Mouse (Mus musculus) frontal cortex, adult 2 months (tissue): Measurements from ENCODE around the gene Vwce. TPM values are rescaled to one million over a fixed set of nuclear protein-coding genes. Genes with fewer than 3 reads are reported as not detected.
A peak's percentile ranks its signal among the peaks of the same experiment; 100 is the strongest.

Experiments used
- DNase-seq, 2 experiments: peaks; one replicate each; pipeline ENCODE4 v3.0.0; 2022; ENCODE audit warnings: low spot score in 1 of 2; ENCODE audit errors: extremely low spot score in 1 of 2
- polyA plus RNA-seq: library from polyadenylated mRNA; depleted of rRNA; stranded (reverse); fragments of >200 nt; gene quantifications from 2 replicates; pipeline ENCODE4 v1.2.3, GENCODE M21; 2012; rRNA removed

Gene Vwce
- polyA plus RNA-seq, 1 experiment, result 1.4 TPM

- no peak for DNase-seq
Measured at GRCm38 (mm10) chr19:10712646-10713045, 78.6 kb downstream of the Vwce start.

GRCm38 (mm10) chr19:10713551-10713950 lies 79.5 kb downstream of the Vwce start:
- no peak for DNase-seq

- DNase-seq, result no peak
Measured at GRCm38 (mm10) chr19:10714168-10714567, 80.2 kb downstream of the Vwce start.

- DNase-seq, result peak; percentile 55 to 93
Measured at GRCm38 (mm10) chr19:10714682-10715475, 80.9 kb downstream of the Vwce start.

- DNase-seq, result no peak
Measured at GRCm38 (mm10) chr19:10715476-10715875, 81.5 kb downstream of the Vwce start.

Other genes with a start within 250 kb of the Vwce start
- 187 and 212 TPM in 2 replicates for gene Syt7, start 245.1 kb upstream of the Vwce start, polyA plus RNA-seq
- gene Lrrc10b, start 176.7 kb upstream of the Vwce start, polyA plus RNA-seq, result 4.7 and 7.8 TPM in 2 replicates
- gene Ppp1r32, start 151.3 kb upstream of the Vwce start, polyA plus RNA-seq, result 0.84 and 1.2 TPM in 2 replicates
- gene Cpsf7, start 108.9 kb upstream of the Vwce start, polyA plus RNA-seq, result 80.3 and 90.6 TPM in 2 replicates
- 57.7 and 61.9 TPM in 2 replicates for gene Sdhaf2, start 108.1 kb upstream of the Vwce start, polyA plus RNA-seq
- gene Tmem216, start 78.0 kb upstream of the Vwce start, polyA plus RNA-seq, result 21.4 and 22.2 TPM in 2 replicates
- 13.9 and 14.1 TPM in 2 replicates for gene Cyb561a3, start 57.0 kb upstream of the Vwce start, polyA plus RNA-seq
- gene Tmem138, start 56.9 kb upstream of the Vwce start, polyA plus RNA-seq, result 21.2 and 22.3 TPM in 2 replicates
- gene Ddb1, start 28.9 kb upstream of the Vwce start, polyA plus RNA-seq, result 126 and 138 TPM in 2 replicates
- 14.4 and 15.0 TPM in 2 replicates for gene Tkfc, start 28.6 kb upstream of the Vwce start, polyA plus RNA-seq
- gene Pga5, start 43.9 kb downstream of the Vwce start, polyA plus RNA-seq, result 0.17 and 0.46 TPM in 2 replicates
- 22.6 and 25.1 TPM in 2 replicates for gene Vps37c, start 54.5 kb downstream of the Vwce start, polyA plus RNA-seq
- 0.14 and 0.17 TPM in 2 replicates for gene Cd5, start 104.8 kb downstream of the Vwce start, polyA plus RNA-seq
- 1.5 and 3.8 TPM in 2 replicates for gene Cd6, start 195.8 kb downstream of the Vwce start, polyA plus RNA-seq
- 1.7 and 2.2 TPM in 2 replicates for gene Slc15a3, start 205.5 kb downstream of the Vwce start, polyA plus RNA-seq
- 132 and 133 TPM in 2 replicates for gene Tmem132a, start 235.7 kb downstream of the Vwce start, polyA plus RNA-seq
- 49.2 and 50.2 TPM in 2 replicates for gene Tmem109, start 247.8 kb downstream of the Vwce start, polyA plus RNA-seq